Mouse (Mus musculus) layer of hippocampus, adult 8-10 months (tissue): ENCODE data around the gene Tyw5. TPM values are rescaled to one million over a fixed set of nuclear protein-coding genes. Genes with fewer than 3 reads are reported as not detected.

ENCODE experiments used
- DNase-seq, 2 experiments: peaks; one replicate each; pipeline ENCODE4 v3.0.0; 2022; ENCODE audit warnings: low spot score in 2 of 2
- total RNA-seq, 4 experiments: library from RNA; stranded (reverse); gene quantifications; 2 replicates each; pipeline ENCODE4 v1.2.4; 2022

Tyw5 gene
- total RNA-seq: 10 to 100 TPM; 17.6 to 25.9 (median 22.3) TPM

- peak; percentile 63 to 83 for DNase-seq
Observed at GRCm38 (mm10) chr1:57406187-57407151, at the start of gene Tyw5, which contains the start of gene Maip1. TSS of gene Tyw5 (minus strand) at chr1:57407101. TSS of gene Maip1 (plus strand) at chr1:57406328.

GRCm38 (mm10) chr1:57450241-57450640 lies 43.3 kb upstream of the Tyw5 start:
- DNase-seq: no peak

- no peak for DNase-seq
Observed at GRCm38 (mm10) chr1:57445679-57446078, 38.8 kb upstream of the Tyw5 start.

- DNase-seq: no peak
Observed at GRCm38 (mm10) chr1:57440771-57441170, 33.9 kb upstream of the Tyw5 start.

GRCm38 (mm10) chr1:57439026-57439425 lies 32.1 kb upstream of the Tyw5 start:
- no peak for DNase-seq

- DNase-seq: no peak
Observed at GRCm38 (mm10) chr1:57436954-57437353, 30.1 kb upstream of the Tyw5 start.

GRCm38 (mm10) chr1:57436408-57436807 lies 29.5 kb upstream of the Tyw5 start:
- no peak for DNase-seq

- no peak for DNase-seq
Observed at GRCm38 (mm10) chr1:57433141-57433540, 26.2 kb upstream of the Tyw5 start.

GRCm38 (mm10) chr1:57429786-57430483 lies 23.0 kb upstream of the Tyw5 start:
- no peak for DNase-seq

GRCm38 (mm10) chr1:57428368-57429308 lies 21.7 kb upstream of the Tyw5 start:
- DNase-seq: peak; percentile 87 to 96

- DNase-seq: no peak
Observed at GRCm38 (mm10) chr1:57423696-57424095, 16.8 kb upstream of the Tyw5 start.

- DNase-seq: no peak
Observed at GRCm38 (mm10) chr1:57413397-57413796, 6.5 kb upstream of the Tyw5 start.

GRCm38 (mm10) chr1:57408994-57409393 lies 2.1 kb upstream of the Tyw5 start:
- DNase-seq: no peak

- no peak for DNase-seq
Observed at GRCm38 (mm10) chr1:57402116-57402515, 4.8 kb downstream of the Tyw5 start.

GRCm38 (mm10) chr1:57400877-57401276 lies 6.0 kb downstream of the Tyw5 start:
- DNase-seq: no peak

GRCm38 (mm10) chr1:57400321-57400720 lies 6.6 kb downstream of the Tyw5 start:
- DNase-seq: no peak

GRCm38 (mm10) chr1:57394051-57394450 lies 12.8 kb downstream of the Tyw5 start:
- no peak for DNase-seq

- no peak for DNase-seq
Observed at GRCm38 (mm10) chr1:57392417-57392816, 14.5 kb downstream of the Tyw5 start.

- no peak for DNase-seq
Observed at GRCm38 (mm10) chr1:57390993-57391790, 15.7 kb downstream of the Tyw5 start.

GRCm38 (mm10) chr1:57388402-57389155 lies 18.3 kb downstream of the Tyw5 start:
- DNase-seq: no peak
